Mouse (Mus musculus) thymus, postnatal 25 days (tissue): ENCODE data around the gene Ppp2r1b.
A peak's percentile ranks its signal among the peaks of the same experiment; 100 is the strongest.

Source experiments
- DNase-seq: peaks from one replicate; pipeline ENCODE4 v3.0.0; 2022

The Ppp2r1b gene

GRCm38 (mm10) chr9:50920933-50921895, 76.1 kb downstream of the Ppp2r1b start:
- no peak for DNase-seq

DNA sequence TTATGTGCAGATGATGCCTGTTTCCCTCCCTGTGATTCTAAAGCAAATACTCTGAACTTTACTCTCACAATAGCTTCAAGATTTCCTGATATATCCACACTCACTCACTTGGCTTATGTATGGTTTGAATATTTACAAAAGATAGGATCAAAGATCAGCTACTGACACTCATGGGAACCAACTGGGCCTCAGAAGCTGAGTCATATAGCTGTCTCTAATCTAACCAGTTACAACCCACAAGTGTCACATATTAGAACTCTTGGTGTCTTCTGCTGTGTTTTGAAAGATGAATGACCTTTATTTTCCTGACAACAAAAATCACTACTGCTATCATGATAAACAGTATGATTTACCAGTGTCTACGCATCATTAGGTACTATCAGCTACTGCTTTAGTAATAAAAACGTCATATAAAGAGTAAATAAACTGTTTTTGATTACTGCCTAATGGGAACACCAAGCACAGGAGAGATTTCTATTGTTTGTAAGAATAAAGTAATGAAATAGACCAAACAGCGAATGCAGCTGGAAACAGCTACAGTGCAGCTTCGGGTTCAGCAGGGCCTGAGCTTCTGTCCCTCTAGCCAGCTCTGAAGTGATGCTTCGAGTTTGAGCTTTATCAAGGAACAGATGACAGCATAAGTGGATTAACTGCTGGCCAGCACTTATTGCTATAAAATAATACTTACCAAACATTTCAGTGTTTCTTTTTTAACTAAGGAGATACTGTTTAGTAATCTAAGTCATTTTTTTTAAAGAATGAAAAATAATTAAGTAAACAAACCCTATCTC, 77.5 kb downstream of the Ppp2r1b start:
- no peak for DNase-seq

DNA sequence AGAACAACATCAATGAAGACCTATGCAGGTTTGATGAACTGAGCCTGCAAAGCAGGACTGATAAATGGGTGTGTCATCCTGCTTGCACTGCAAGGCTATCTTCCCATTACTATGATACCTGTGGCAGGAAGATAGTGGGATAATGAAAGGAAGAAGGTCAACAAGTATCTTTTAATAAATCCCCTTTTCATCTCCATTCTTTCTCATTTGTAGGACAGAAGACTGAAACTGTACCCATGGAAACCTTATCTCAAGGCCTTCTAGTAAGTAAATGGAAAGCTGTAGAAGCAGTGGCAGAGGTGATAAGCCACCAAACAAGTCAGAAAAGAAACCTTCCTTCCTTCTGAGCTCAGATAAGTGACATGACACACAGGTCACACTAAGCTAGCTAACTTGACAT, 79.4 kb downstream of the Ppp2r1b start:
- no peak for DNase-seq

DNA sequence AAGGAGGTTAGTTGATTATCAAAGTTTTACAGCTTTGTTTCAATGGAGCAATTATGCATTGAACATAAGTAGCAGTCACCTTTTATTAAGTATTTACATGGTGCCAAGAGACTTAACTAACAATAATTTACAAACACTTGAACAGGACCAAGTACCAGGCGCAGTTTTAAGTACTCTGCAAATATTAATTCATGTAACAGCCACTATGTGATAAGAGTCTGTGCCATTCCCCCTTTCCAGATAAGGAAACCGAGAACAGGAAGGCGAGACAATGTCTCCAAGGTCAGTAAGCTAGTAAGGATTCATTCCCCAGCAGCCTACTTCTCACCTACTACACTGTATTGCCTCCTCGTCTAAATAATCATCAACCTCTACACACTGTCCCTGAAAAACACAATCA, 80.7 kb downstream of the Ppp2r1b start:
- DNase-seq: no peak

- DNase-seq: no peak
Measured at GRCm38 (mm10) chr9:50929986-50930385, 84.9 kb downstream of the Ppp2r1b start.

- DNase-seq: peak; percentile 22
Measured at GRCm38 (mm10) chr9:50941804-50942401, 96.8 kb downstream of the Ppp2r1b start.

- no peak for DNase-seq
Measured at GRCm38 (mm10) chr9:50942711-50943110, 97.6 kb downstream of the Ppp2r1b start.
